Mouse (Mus musculus) forebrain, postnatal 0 days (tissue): ENCODE data around the gene Babam2. TPM values are rescaled to one million over a fixed set of nuclear protein-coding genes. Genes with fewer than 3 reads are reported as not detected.
A peak's percentile ranks its signal among the peaks of the same experiment; 100 is the strongest.

Experiments
- ATAC-seq: fragments of 200-750 bp; cut with Nextera tagmentation; 2 replicates; pipeline ENCODE4 v1.8.0; 2017; ENCODE audit warnings: mild to moderate bottlenecking, moderate library complexity
- DNase-seq: peaks from one replicate; pipeline ENCODE4 v3.0.0-alpha.2; 2015
- H3K27ac ChIP-seq: fragments of 300-500 bp; sonication (generic); 2 replicates; pipeline ENCODE4 v1.5.1; 2014; ENCODE audit warnings: low read depth, mild to moderate bottlenecking, antibody characterized with exemption, low read length, moderate library complexity, mixed read lengths
- H3K27me3 ChIP-seq: fragments of 300-500 bp; sonication (generic); 2 replicates; pipeline ENCODE4 v1.6.1; 2014; ENCODE audit warnings: mild to moderate bottlenecking, low read length, mixed read lengths; ENCODE audit not compliant: insufficient read depth
- H3K36me3 ChIP-seq: fragments of 300-500 bp; sonication (generic); 2 replicates; pipeline ENCODE4 v1.6.1; 2014; ENCODE audit warnings: mild to moderate bottlenecking, moderate library complexity; ENCODE audit not compliant: insufficient read depth
- H3K4me1 ChIP-seq: fragments of 300-500 bp; sonication (generic); 2 replicates; pipeline ENCODE4 v1.6.1; 2014; ENCODE audit warnings: antibody characterized with exemption; ENCODE audit not compliant: insufficient read depth
- H3K4me2 ChIP-seq: fragments of 300-500 bp; sonication (generic); 2 replicates; pipeline ENCODE4 v1.6.1; 2014; ENCODE audit warnings: low read depth, mild to moderate bottlenecking, moderate library complexity
- H3K4me3 ChIP-seq: fragments of 300-500 bp; sonication (generic); 2 replicates; pipeline ENCODE4 v1.5.1; 2014; ENCODE audit warnings: low read depth, low read length, mixed read lengths
- H3K9ac ChIP-seq: fragments of 300-500 bp; sonication (generic); 2 replicates; pipeline ENCODE4 v1.6.1; 2014; ENCODE audit warnings: mild to moderate bottlenecking
- H3K9me3 ChIP-seq: fragments of 300-500 bp; sonication (generic); 2 replicates; pipeline ENCODE4 v1.6.1; 2016; ENCODE audit warnings: low read length
- CTCF ChIP-seq: sonication (generic); IDR thresholded peaks from 2 replicates; pipeline ENCODE4 v1.5.1; 2016; ENCODE audit warnings: antibody characterized with exemption, control low read depth, low read depth
- WGBS: fragments of 180-500 bp; shearing (Covaris S2); extraction: QIAGEN DNeasy Blood & Tissue Kit; methylation state at CpG from one replicate; pipeline ENCODE4 v1.1.7; 2014; 5-methylcytosine and 5-hydroxymethylcytosine counted together
- polyA plus RNA-seq: library from polyadenylated mRNA; unstranded; fragments of >200 nt; fragmentation: Nextera tagmentation; extraction: Ambion mirVana; gene quantifications from 2 replicates; pipeline ENCODE4 v1.2.1, GENCODE M21; 2015
- total RNA-seq: library from RNA; depleted of rRNA; stranded (reverse); fragments of >200 nt; gene quantifications from 2 replicates; pipeline ENCODE4 v1.2.3, GENCODE M21; 2014

The Babam2 gene
- total and polyA plus RNA-seq, 2 experiments from 2014 or later: 42.7 to 61.5 TPM

GRCm38 (mm10) chr5:31696971-31697643 lies 377 bp upstream of the Babam2 start, which contains the start of gene Rbks:
Rbks (minus strand) TSS chr5:31697627.
- peak within 1 kb of the TSS; percentile 77 for H3K9ac ChIP-seq
- peaks cover 4% of the 10 kb centered on the region; the same call in 1 of the 2 replicates for H3K4me1 ChIP-seq
- ATAC-seq: no peak
- H3K4me3 ChIP-seq: peak within 1 kb of the TSS; percentile 76
- 8% methylated on average over 18 of the region's 18 CpGs for WGBS
- TF ChIP-seq CTCF: no peak
- H3K36me3 ChIP-seq: no peaks in the 10 kb centered on the region
- H3K27me3 ChIP-seq: no peaks in the 10 kb centered on the region
- peak within 1 kb of the TSS; percentile 88 for H3K4me2 ChIP-seq
- H3K9me3 ChIP-seq: no peaks in the 10 kb centered on the region
- peak within 1 kb of the TSS; percentile 92 for H3K27ac ChIP-seq
- DNase-seq: no peak

- peak overlapping the region; percentile 77 for H3K9ac ChIP-seq
- peaks cover 9% of the 10 kb centered on the region; the same call in 1 of the 2 replicates for H3K36me3 ChIP-seq
- H3K9me3 ChIP-seq: no peaks in the 10 kb centered on the region
- H3K4me1 ChIP-seq: peaks cover 4% of the 10 kb centered on the region; the same call in 1 of the 2 replicates
- H3K4me2 ChIP-seq: peak overlapping the region; percentile 88
- DNase-seq (peak; percentile 93), ATAC-seq (peak; percentile 83)
- no peaks in the 10 kb centered on the region for H3K27me3 ChIP-seq
- H3K4me3 ChIP-seq: peak overlapping the region; percentile 76
- H3K27ac ChIP-seq: peak overlapping the region; percentile 92
- no peak for TF ChIP-seq CTCF
- WGBS: 3% methylated on average over 16 of the region's 16 CpGs
Observed at GRCm38 (mm10) chr5:31698297-31698726, 828 bp downstream of the Babam2 start.

- DNase-seq (no peak), ATAC-seq (no peak)
- no peaks in the 10 kb centered on the region for H3K9me3 ChIP-seq
- 30% methylated on average over 4 of the region's 4 CpGs for WGBS
- peaks cover 4% of the 10 kb centered on the region; the same call in 1 of the 2 replicates for H3K4me1 ChIP-seq
- H3K4me3 ChIP-seq: no peak overlapping the region; the same call in 1 of the 2 replicates
- H3K27ac ChIP-seq: no peak overlapping the region
- no peak overlapping the region for H3K9ac ChIP-seq
- H3K36me3 ChIP-seq: peaks cover 12% of the 10 kb centered on the region; the same call in 1 of the 2 replicates
- peak overlapping the region; percentile 88 for H3K4me2 ChIP-seq
- no peak for TF ChIP-seq CTCF
- no peaks in the 10 kb centered on the region for H3K27me3 ChIP-seq
Observed at GRCm38 (mm10) chr5:31698931-31699330, 1.4 kb downstream of the Babam2 start.

DNA sequence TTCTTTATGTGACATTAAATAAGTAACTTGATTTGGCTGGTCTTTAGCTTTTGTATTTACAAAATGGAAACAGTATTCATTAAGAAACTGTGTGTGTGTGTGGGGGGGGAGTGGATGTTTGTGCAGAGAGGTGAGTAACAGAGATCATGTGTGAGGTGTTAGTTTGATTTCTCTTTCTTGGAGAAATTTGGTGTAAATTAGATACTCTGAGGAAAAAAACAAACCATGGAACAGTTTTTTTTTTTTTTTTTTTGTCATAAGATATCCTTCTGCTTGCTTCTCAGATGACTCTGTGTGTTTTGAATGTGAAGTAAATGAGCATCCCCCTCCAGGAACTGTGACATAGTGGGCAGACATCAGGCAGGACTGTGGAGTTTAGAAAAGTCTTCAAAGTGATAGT lies 1.9 kb downstream of the Babam2 start:
- no peak for TF ChIP-seq CTCF
- no peak overlapping the region for H3K9ac ChIP-seq
- no peak overlapping the region for H3K27ac ChIP-seq
- peaks cover 13% of the 10 kb centered on the region; the same call in 1 of the 2 replicates for H3K36me3 ChIP-seq
- H3K4me2 ChIP-seq: no peak overlapping the region
- H3K4me1 ChIP-seq: peaks cover 4% of the 10 kb centered on the region; the same call in 1 of the 2 replicates
- DNase-seq (no peak), ATAC-seq (no peak)
- no peak overlapping the region for H3K4me3 ChIP-seq
- no peaks in the 10 kb centered on the region for H3K27me3 ChIP-seq
- H3K9me3 ChIP-seq: no peaks in the 10 kb centered on the region

GRCm38 (mm10) chr5:31704971-31705370 lies 7.5 kb downstream of the Babam2 start:
- DNase-seq: no peak
- WGBS: 89% methylated on average over 5 of the region's 5 CpGs

DNA sequence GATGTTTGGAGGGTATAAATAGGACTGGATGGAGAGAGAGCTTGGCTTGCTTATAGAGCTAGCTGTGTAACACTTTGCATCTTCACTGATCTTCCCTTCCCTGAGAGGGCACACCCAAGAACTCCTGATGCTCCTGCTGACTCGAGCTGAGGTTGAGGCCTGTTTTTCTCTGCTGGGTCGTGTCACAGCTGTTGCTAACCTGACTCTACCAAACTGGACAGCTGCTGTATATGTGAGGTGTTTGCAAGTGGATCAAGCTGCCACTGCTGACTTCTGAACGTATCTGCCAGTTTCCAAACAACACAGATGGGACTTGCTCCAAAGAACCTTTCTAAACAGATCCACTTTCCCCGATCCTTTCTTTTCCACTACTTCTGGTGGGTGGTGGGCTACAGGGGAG lies 9.3 kb downstream of the Babam2 start:
- no peaks in the 10 kb centered on the region for H3K4me1 ChIP-seq
- no peaks in the 10 kb centered on the region for H3K9me3 ChIP-seq
- WGBS: 81% methylated on average over 4 of the region's 4 CpGs
- no peak overlapping the region for H3K27ac ChIP-seq
- H3K9ac ChIP-seq: no peak overlapping the region
- H3K4me3 ChIP-seq: no peak overlapping the region
- no peaks in the 10 kb centered on the region for H3K27me3 ChIP-seq
- no peak for TF ChIP-seq CTCF
- H3K36me3 ChIP-seq: peaks cover 13% of the 10 kb centered on the region; the same call in 1 of the 2 replicates
- no peak for ATAC-seq
- no peak overlapping the region for H3K4me2 ChIP-seq
- no peak for DNase-seq

More at GRCm38 (mm10) chr5:31704971-31705370, 7.5 kb downstream of the Babam2 start:
- Histone ChIP-seq H3K9me3 (no peaks in the 10 kb centered on the region), H3K4me3 (no peak overlapping the region), H3K9ac (no peak overlapping the region), H3K27me3 (no peaks in the 10 kb centered on the region), H3K36me3 (peaks cover 13% of the 10 kb centered on the region; the same call in 1 of the 2 replicates), H3K4me2 (no peak overlapping the region), H3K4me1 (no peaks in the 10 kb centered on the region), H3K27ac (no peak overlapping the region)
- ATAC-seq: no peak
- TF ChIP-seq CTCF: no peak

DNA sequence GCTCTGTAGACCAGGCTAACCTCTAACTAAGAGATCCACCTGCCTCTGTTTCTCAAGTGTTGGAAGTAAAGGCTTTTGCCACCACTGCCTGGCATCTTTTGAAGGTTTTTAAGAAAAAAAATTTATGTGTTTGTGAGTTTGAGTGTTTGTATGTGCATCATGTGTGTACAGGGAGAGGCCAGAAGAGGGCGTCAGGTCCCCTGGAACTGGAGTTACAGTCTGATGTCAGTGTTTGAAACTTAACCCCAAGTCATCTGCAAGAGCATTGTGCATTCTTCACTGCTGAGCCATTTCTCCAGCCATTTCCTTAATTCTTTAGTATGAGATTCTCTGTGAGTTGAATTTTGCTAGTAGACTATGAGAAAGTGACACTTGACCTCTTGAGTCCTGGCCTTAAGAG lies 11.9 kb downstream of the Babam2 start:
- TF ChIP-seq CTCF: no peak; the same call in 1 of the 2 replicates

More for the DNA sequence above, 11.9 kb downstream of the Babam2 start:
- 77% methylated on average over 1 of the region's 1 CpGs for WGBS
- no peaks in the 10 kb centered on the region for H3K9me3 ChIP-seq
- H3K27ac ChIP-seq: no peak overlapping the region
- no peaks in the 10 kb centered on the region for H3K36me3 ChIP-seq
- H3K27me3 ChIP-seq: no peaks in the 10 kb centered on the region
- ATAC-seq (no peak), DNase-seq (no peak)
- H3K9ac ChIP-seq: no peak overlapping the region
- H3K4me2 ChIP-seq: no peak overlapping the region
- H3K4me1 ChIP-seq: no peaks in the 10 kb centered on the region
- H3K4me3 ChIP-seq: no peak overlapping the region
